Mouse (Mus musculus) kidney, postnatal 14 days (tissue): ENCODE measurements at regions not wholly inside any gene's neighbourhood (a gene's known extent, or its start where the extent isn't known, plus 50 kb on each side); places are given as distances from the start of the nearest gene placed in this dataset.

ENCODE experiments used
- DNase-seq: peaks from one replicate; pipeline ENCODE4 v3.0.0; 2022; ENCODE audit warnings: mixed read lengths

DNA sequence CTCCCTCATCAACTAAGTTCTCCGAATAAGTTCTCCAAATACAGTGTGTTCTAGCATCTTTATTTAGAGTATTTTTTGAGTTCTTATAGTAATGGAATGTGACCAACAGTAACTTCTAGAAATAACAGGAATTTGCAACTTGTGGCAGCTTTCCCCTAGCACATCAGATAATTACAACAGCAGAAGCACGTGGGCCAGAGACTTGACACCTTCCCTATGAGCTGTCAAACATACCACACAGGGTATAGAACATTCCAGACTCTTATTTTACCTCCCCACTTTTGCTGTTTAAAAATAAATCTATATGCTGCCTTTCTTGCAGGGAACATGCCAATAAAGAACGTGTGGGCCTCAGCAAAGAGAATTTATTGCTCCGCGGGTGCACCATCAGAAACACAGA is 77.4 kb upstream of the Commd8 start:
- DNase-seq: no peak

DNA sequence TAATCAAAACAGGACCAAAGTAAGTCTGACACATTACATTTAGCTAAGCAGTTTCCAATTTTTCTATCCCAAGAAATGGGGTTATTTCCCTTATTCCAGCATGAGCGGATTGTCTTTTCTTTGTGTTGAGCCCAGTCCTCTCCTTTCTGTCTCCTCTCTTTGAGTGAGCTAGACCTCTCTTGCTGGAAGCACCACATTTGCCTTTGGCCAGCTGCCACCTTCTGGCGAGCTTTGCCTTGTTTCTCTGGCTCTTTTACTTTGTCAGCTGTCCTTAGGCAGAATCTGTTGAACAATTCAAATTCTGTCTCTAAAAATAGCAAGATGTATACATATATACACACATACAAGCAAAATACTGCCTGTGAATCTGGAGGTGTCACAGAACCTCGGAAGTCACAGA is 76.1 kb upstream of the Commd8 start:
- DNase-seq: peak; percentile 59

GRCm38 (mm10) chr5:72242981-72243380 is 75.0 kb upstream of the Commd8 start:
- no peak for DNase-seq

GRCm38 (mm10) chr5:72241451-72241850 is 73.5 kb upstream of the Commd8 start:
- DNase-seq: no peak

DNA sequence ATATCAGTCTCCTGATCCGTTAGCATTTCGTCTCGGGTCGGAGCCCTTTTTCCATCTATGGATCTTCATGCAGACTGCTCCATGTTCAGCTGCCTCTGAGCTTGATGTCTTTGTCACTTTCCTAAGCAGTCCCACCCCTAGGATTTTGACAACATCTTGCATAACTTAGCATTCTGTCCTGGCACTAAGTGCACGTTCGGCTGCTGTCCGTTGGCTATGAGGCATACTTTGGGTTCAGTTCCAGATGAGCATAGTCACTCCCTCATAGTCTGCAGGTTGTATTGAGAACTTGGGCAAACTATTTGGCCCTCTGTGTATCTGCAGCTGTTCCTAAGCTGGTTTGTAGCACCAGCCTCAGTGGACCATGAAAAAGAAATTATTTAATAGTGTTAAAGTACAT is 72.3 kb upstream of the Commd8 start:
- no peak for DNase-seq

DNA sequence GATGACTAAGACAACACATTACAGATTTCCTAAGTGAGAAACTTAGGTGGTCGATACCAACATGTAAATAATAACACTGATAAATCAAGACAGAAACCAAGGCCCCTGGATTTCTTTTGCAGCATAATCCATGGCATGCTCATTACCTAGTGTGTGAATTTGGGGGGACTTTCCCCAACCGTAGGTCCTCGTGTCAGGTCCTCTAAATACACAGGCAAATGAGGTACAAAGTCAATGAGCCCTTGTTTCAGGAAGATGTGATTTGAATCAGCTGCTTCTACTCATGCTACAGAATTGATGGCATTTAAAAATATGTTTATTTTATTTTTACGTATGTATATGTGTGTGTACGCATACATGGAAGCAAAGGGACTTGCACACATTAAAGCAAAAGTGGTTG is 59.0 kb upstream of the Commd8 start:
- DNase-seq: no peak

DNA sequence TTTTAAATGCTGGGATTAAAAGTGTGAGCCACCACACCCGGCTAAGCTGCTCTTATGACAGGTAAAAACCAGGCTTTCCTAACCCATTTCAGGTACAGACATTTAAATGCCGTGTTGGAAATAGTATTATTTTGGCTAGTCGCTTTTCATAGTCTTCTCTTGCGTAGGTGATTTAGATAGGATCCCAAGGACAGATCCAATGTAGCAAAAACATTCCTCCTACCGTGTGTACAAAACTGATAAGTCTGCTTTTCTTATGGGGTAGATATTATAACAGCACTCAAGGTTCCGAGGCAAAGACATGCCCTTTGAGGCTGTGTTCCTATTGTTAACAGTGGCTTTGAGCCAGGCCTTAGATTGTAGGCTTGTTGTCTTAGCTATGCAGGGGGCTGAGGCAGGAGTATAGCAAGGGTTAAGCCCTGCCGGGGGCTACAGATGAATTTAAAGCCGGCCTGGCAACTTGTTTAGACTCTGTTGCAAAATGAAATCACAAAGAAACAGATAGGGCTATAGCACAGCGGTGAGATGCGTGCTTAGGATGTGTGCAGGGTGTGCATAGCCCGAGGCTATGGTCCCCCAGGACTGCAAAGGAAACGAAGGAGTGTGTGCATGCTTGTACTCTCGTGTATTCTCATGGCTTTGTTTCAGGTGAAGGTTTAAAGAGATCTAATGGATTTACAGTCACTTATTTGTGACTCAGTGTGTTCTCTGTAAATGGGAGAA is 57.7 kb upstream of the Commd8 start:
- DNase-seq: no peak

- DNase-seq: no peak
Observed at GRCm38 (mm10) chr5:72225056-72225455, 57.1 kb upstream of the Commd8 start.

DNA sequence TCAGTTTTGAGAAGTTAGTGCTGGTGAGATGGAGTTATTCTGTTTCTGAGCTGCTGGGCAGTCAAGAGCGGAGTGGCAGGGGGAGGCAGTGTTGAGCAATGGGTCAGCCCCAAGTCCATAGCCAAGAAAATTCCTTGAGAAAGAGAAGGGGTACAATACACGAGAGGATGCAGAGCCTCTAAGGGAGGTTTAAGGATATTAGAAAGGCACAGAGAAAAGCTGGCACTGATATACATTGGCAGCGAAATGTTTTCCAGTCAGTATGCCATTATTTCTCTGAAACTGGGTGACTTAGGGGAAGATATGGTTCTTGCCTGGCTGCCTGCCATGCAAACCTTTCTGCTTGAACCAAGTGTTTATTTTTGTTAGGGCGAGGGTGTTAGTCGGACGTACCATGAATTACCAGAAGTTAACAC is 56.6 kb upstream of the Commd8 start:
- no peak for DNase-seq

DNA sequence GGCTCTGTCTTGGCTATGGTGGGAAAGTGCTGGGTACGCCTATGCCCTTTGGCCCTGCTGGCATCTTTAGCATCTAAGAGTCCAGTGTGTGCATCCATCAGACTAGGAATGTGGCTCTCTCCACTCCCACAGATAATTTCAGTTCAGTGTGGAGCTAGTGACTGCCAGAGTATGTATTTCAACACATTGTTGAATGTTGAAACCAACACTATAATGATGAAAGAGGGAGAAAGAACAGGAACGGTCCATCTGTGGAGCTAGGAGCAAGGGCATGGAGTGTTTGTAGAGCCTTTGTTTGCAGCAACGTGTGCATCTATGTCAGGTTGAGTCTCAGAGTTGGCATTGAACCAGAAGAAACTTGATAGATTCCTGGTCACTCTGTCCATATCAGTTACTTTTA is 54.9 kb upstream of the Commd8 start:
- DNase-seq: no peak

DNA sequence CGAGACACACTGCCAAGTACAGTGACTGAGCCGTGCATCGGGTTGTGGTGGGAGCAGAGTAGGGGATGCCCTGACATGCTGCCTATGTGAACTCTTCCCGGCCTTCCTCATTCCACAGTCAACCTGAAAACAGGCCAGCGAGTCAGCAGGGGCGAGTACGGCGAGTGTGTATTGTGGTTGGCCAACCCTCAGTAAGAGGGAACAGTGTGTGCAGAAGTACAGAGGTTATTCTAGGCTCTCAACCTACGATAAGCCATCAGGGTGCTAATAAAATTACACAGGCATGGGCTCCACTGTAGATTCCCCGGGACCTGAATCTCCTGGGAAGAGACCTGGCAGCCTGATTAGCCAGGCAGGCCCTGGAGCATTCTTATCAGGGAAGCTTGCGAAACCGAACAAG is 51.7 kb upstream of the Commd8 start:
- DNase-seq: no peak

GRCm38 (mm10) chr5:72219248-72219647 is 51.3 kb upstream of the Commd8 start:
- no peak for DNase-seq
